Mouse (Mus musculus) kidney, adult 11 months (tissue): ENCODE results near the gene Stard3.
A peak's percentile ranks its signal among the peaks of the same experiment; 100 is the strongest.

Experiments used
- DNase-seq: peaks from one replicate; pipeline ENCODE4 v3.0.0; 2022

Stard3 gene

DNA sequence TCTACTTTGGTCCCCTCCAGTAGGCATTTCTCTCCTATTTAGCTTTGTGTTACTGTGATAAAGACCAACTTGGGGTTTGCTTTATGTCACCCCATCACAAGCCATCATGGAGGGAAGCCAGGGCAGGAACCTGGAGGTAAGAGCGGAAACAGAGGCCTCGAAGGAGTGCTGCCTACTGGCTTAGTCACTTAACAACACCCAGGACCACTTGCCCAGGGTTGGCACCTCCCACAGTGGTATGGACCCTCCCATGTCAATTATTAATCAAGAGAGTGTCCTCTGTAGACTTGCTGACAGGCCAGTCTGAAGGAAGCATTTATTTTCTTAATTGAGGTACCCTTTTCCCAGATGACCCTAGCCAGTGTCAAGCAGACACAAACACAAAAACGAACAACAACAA is 42.6 kb downstream of the Stard3 start:
- peak; percentile 84 for DNase-seq

GRCm38 (mm10) chr11:98406621-98407020 is 48.5 kb downstream of the Stard3 start:
- no peak for DNase-seq

- DNase-seq: peak; percentile 92
These were observed 50.7 kb downstream of the Stard3 start for GRCm38 (mm10) chr11:98408872-98409271.

DNA sequence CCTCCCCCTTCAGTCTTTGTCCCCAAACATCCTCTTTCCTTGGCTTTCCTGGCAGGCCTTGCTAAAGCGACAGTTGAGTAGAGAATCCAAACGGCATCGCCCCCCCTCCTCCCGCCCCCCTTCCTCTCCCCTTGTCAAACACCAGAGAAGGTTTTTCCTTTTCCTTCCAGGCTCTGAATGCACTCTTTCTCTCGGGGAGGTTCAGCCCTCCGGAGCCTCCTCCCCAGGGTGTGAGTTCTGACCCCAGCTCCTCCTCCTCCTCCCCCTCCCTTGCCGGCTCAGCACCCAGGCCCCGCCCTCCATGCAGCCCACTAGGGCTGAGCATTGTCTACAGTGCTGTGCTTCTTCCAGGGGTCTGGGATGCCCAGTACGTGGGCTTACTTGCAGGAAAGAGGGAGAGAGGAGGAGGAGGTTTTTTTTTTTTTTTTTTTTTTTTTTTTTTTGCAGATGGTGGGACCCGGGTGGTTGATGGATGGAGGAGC is 51.2 kb downstream of the Stard3 start:
- DNase-seq: peak; percentile 72

DNA sequence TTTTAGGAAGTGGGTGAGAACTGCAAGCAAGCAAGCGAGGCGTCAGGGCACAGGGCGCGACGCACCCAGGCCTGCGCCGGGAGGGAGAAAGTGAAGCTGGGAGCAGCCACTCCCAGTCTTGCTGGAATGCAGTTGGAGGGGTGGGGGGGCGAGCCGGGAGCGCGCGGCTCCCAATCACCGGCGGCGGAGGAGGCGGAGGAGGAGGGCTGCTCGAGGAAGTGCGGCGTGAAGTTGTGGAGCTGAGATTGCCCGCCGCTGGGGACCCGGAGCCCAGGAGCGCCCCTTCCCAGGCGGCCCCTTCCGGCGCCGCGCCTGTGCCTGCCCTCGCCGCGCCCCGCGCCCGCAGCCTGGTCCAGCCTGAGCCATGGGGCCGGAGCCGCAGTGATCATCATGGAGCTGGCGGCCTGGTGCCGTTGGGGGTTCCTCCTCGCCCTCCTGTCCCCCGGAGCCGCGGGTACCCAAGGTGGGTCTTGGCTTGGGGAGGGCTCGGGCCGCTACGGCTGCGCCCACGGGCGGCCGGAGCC is 54.2 kb downstream of the Stard3 start, which contains the start of gene Erbb2:
Erbb2 (plus strand) TSS at position 198 of the 524 bp plus-strand sequence.
- peak; percentile 82 for DNase-seq

DNA sequence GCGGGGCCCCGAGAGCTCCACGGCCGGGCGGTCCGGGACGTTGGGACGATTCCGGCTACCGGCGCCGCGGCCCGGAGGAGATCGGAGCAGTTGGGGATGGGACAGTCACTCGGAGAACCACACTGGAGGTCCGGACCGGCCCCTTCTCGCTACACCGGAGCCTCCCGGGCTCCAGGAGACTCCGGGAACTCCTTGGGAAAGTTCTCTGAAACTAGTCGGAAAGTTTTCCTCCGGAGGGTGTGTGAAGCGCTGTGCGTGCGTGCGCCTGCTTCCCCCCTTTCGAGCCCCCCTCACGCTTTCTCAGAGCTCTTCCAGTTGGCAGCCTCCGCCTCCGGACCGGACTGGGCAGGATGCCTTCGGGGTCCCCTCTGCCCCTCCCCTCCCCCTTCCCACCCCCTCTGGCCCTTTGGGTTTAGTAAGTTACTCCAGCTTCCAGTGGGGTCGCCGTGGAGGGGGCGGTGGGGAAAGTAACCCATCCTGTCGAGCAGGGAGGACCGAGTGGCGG is 54.7 kb downstream of the Stard3 start:
- DNase-seq: no peak

DNA sequence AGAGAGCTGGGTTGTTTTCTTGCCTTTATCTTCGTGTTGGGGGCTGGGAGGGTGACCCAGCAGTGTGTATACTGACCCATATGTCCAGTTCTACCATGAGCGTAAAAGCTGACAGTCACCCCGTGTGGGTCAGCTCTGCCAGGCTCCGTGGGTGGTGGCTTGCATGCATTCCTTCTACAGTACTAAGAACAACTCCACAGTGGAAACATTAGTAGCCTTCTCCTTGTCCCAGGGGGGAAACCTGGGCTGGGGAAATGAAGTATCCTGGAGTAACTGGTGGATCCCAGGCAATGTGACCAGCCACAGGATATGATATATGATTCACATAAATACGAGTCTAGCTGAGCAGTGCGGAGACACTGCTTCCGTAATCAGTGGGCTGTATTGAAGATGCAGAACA is 55.6 kb downstream of the Stard3 start:
- DNase-seq: no peak

DNA sequence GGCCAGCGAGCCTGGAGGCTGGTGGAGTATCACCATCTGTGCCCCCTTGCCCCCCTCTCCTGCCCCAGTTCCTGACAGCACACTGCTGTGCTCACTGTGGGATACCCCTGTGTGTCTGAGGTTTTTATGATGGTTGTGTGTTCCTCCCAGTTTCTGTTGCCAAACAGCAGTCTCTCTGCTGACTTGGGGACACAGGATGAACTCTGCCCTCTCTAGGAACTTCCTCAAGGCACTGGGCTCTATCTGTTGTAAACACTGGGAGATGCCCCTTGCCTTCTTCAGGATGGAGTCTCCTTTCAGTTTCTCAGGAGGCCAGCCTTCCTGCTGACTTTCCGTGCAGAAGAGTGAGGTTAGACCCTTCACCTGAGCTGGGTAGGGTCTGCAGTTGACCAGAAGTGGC is 56.0 kb downstream of the Stard3 start:
- DNase-seq: no peak

DNA sequence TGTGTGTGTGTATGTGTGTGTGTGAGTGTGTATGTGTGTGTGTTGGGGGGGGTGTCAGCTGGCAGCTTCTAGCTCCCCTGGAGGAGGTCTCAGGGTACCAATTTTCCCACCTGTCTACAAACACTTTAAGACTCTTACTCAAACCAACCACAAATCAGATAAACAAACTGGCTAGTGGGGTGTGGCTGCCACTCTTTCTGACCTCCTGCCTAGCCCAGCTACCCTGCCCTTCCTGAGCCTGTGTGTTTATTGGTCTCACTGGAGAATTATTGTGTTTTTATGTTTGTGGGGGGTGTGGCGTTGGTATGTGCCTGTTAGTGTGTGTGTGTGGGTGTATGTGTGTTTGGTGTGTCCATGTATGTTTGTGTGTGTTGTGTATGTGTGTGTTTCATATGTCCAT is 58.9 kb downstream of the Stard3 start:
- no peak for DNase-seq

DNA sequence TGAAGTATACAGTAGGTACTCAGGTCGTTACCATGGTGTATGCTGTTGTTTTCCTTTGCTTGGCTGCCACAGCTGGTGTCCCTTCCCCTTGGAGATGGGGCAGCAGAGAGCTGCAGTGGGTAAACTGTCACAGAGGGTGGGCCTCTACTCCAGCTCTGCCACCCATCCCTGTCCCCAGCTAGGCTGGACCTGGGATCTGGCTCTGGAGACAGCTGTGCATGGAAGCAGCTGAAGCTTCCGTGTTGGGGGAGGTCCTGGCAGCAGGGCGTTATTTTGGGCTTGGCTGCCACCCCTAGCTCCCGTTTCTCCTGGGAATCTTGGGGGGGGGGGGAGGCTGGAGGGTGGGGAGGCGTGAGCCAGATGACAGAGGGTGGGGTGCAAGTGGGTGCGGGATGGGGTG is 60.1 kb downstream of the Stard3 start:
- DNase-seq: no peak

- peak; percentile 82 for DNase-seq
These were observed 60.9 kb downstream of the Stard3 start for GRCm38 (mm10) chr11:98418939-98419547.

- peak; percentile 71 for DNase-seq
These were observed 68.4 kb downstream of the Stard3 start for GRCm38 (mm10) chr11:98426592-98426991.

DNA sequence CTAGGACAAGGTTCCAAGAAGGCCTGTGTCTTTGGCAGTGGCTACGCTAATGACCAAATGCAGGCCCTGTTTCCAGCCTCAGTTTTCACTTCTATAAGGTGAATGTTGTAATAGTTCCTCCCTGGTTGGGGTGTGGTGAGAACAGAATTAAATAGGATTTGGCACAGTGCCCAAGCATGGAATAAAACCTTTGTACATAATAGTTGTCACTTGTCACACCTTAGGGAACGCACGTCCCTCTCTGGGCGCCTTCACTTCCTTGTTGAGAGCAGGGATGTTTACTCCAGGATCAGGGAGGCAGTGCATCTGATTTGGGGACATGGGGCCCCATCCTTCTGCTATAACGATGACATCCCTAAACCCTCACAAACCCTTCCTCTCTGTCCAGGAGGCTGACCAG is 70.3 kb downstream of the Stard3 start:
- DNase-seq: no peak
